Mouse (Mus musculus) brain, embryonic 14.5 days (tissue): ENCODE data around the gene Rras. TPM values are rescaled to one million over a fixed set of nuclear protein-coding genes. Genes with fewer than 3 reads are reported as not detected.

Source experiments
- DNase-seq: peaks from one replicate; pipeline ENCODE4 v3.0.0-alpha.2; 2011; ENCODE audit warnings: low read depth
- CTCF ChIP-seq: fragments of 200-500 bp; IDR thresholded peaks from 2 replicates; pipeline ENCODE4 v1.5.1; 2012; ENCODE audit warnings: inconsistent platforms, mild to moderate bottlenecking, moderate library complexity, borderline replicate concordance; ENCODE audit not compliant: insufficient read depth, insufficient read length; ENCODE audit errors: extremely low read depth
- POLR2A ChIP-seq: fragments of 200-500 bp; IDR thresholded peaks from 2 replicates; pipeline ENCODE4 v1.6.1; 2012; ENCODE audit warnings: mild to moderate bottlenecking, inconsistent platforms, borderline replicate concordance; ENCODE audit not compliant: poor library complexity, insufficient read depth, insufficient read length, severe bottlenecking; ENCODE audit errors: extremely low read depth
- polyA plus RNA-seq: library from polyadenylated mRNA; depleted of rRNA; stranded (reverse); fragments of >200 nt; gene quantifications from 2 replicates; pipeline ENCODE4 v1.2.3, GENCODE M21; 2012

Rras gene
- polyA plus RNA-seq, 1 experiment = 18.2 TPM

DNA sequence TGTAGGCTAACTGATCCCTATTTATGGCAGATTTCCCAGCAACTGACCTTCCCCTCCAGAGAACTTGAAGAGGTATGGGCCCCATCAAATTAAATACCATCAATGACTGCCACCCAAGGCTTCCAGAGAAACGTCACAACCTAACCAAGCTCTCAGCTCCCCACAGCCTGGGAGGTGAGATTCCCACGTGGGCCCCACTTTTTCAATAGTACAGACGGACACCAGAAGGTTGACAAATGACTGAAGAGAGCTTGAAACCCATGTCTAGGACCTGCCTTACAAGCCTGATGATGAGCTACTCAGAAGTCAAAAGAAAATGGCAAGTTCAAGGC is 33.0 kb upstream of the Rras start:
- no peak for DNase-seq
- no peak for TF ChIP-seq POLR2A
- TF ChIP-seq CTCF = no peak

DNA sequence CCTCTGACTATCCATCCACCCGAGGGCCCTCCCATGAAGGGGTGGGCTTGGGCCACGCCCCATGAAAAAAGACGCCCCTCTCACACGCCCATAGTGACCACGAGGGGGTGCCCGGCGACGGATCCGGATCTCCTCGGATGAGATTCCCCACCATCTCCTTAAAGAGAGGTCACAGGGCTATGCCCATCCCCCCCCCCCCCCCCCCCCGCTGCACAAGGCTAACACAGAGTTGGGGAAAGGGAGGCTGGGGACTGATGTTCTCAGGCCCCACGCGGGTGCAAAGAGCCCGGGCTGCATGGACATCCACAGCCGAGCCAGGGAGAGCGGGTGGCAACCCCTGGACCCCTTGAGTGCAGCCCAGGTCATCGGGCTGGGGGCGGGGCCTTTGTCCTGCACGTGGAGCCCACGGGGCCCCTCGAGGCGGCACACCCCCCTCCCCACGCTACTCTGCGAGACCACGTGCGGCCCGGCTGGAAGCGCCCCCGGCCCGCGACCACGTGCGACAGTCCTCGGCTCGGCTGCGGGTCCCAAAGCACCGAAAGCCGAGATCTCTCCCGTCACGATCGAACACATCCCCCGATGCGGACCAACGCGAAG is 32.1 kb upstream of the Rras start:
- peak; percentile 81 for DNase-seq
- TF ChIP-seq CTCF (peak; percentile 47; the same call in 1 of the 2 replicates), POLR2A (no peak)

DNA sequence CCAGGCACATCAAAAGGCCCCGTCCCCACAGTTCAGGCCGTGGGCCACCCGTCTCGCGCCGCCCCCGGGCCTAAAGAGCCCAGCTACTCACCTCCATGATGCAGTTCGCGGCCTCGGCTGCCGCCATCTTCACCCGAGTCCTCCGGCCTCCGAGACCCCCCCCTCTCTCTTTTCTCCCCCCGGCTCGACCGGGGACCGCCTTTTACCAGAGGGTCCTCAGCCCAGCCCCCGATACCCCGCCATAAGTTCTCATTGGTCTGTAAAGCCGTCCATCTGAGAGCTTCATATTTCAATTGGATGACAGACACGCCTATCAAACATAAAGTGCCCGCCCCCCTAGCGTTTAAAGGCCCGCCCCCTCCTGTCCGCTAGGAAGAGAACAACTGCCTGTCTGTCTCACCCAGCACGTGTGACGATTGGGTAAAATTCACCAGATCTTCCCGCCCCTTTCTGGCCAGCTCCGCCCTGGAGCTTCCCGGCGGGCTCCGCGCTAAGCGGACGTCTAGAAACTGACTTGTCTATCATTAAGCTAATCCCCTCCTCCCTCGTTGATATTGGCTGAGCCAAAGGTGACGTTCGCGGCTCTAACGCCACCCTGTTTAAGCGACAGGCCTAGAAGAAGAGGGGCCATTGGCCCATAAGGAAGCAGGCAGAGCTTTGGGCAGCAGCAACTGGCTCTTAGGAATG is 31.4 kb upstream of the Rras start, which contains the start of gene Prmt1:
TSS of gene Prmt1 (minus strand) at position 377 of the 687 bp plus-strand sequence.
- DNase-seq = peak; percentile 100
- TF ChIP-seq POLR2A = peak; percentile 86; the same call in 1 of the 2 replicates
- TF ChIP-seq CTCF = no peak

DNA sequence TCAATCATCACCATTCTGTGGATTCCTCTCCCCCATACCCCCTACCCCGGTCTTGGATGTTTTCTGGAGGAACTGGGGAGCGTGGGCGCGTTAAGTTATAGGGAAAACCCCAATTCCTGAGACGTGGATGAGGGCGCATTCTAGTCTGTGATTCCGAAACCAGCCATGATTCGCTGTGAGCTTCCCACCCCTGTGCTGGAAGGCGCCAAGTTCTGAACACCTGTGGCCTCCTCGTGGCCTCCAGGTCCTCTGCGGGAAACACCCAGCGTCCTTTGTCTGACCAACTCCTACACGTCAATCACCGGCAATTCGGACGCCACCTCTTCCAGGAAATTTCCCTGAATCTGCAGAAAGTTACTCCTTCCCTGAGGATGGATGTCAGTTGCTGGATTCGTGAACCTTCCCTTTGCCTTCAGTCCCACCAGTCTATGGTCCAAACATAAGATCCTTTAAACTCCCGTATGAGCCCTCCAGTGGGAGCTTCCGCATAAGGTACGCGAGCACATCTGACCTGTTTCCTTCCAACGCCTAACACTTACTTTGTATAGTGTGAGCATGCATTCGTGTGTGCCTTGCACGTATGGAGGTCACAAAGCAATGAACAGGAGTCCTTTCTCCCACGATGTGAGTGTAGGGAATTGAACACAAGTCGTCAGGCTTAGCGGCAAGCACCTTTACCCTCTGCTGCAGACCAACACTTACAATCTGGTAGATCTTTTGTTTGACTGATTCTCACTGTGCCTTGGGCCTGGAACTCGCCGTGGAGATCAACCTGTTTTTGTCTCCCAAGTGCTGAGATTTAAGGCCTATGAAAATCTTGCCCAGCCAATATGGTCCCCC is 30.7 kb upstream of the Rras start:
- TF ChIP-seq POLR2A (peak; percentile 41; the same call in 1 of the 2 replicates), CTCF (no peak)
- DNase-seq = no peak

DNA sequence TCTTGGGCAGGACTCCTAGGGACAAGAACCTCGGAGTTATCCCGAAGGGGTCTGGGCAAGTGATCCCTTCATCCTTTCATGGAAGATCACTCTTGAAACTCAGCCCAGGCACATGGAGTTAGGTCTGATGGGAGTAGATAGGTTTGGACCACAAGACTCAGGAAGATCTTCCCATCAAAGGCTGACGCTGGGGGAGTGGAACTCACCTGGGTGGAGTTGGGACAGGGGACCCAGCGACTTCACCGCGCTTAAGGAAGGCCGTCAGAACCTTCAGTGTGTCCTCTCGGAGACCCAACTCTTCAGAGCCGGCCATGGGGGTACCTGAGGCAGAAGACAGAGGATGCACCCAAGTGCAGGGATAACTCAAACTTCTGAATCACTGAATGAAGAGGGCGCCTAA is 21.1 kb upstream of the Rras start:
- no peak for TF ChIP-seq POLR2A
- TF ChIP-seq CTCF = no peak
- DNase-seq = no peak

DNA sequence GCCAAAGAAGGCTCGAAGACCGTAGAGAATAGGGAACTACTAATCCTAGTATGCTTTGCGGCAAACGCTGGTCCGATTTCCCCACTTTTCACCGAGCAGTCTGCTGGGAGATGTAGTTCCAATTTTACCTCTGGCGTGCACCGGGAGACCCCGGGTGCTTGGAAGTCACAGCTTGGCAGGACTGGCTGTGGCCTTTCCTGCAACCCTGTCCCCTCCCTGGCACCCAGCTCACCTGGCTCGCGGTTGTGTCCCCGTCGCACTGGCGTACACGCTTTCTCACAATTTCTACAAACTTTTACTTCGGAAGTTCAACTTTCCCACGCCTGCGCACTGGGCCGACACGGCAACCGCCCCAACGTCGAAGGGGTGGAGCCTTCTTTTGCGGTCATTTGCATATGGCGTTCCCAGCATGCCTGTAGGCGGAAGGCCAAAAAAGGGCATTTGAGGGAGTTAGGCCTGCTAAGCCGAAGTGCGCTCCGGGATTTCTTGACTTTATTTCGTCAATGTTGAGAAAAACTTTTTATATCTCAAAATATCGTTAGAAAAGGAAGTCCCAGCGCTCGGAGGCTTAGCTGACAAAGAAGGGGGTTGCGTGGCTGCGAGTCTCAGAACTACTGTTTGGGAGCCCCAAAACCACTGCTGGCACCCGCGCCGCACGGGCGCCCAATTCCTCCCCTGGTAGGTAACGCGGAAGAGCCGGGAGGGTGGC is 20.4 kb upstream of the Rras start, which contains the start of gene Irf3:
TSS of gene Irf3 (plus strand) at position 418 of the 709 bp plus-strand sequence.
- peak; percentile 98 for DNase-seq

DNA sequence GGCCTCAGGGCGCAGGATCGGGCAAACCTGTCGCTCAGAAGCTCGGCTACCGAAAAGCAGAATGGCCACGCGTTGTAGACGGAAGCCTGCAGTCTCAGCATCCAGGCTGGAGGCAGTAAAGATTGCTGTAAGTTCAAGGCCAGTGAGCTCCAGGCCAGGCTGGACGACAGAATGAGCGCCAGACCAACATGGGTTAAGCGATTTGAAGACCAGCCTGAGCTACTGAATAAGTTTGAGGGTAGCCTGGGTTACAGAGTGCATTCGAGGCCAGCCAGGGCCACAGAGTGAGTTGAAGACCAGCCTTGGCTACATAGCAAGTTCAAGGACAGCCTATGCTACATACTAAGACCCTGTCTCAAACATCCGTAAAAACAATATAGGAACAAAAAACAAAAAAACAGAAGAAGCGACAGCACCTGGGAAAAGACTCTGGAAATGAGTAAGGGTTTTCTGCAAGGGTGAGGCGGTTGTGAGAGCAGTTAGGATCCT is 19.8 kb upstream of the Rras start:
- no peak for DNase-seq

More for the DNA sequence above, 20.4 kb upstream of the Rras start, which contains the start of gene Irf3:
- TF ChIP-seq CTCF (no peak), POLR2A (no peak)

DNA sequence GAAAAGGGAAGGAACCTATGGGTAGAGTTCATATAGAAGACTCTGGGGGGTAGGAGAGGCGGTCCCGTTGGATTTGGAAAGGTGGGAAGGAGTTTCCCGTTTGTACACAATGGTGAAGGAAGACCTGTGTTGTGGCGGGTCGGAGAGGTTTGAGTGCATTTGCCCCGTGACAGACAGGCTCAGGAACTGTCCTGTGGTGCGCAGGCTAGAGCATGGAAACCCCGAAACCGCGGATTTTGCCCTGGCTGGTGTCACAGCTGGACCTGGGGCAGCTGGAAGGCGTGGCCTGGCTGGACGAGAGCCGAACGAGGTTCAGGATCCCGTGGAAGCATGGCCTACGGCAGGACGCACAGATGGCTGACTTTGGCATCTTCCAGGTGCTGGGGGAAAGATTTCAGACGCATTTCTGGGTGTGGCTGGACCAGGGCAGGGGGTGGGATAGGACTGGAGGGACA is 19.2 kb upstream of the Rras start, which contains the start of gene Bcl2l12:
TSS of gene Bcl2l12 (minus strand) at position 212 of the 455 bp plus-strand sequence.
- DNase-seq = peak; percentile 43
- no peak for TF ChIP-seq CTCF
- TF ChIP-seq POLR2A = no peak

More for the DNA sequence above, 19.8 kb upstream of the Rras start:
- TF ChIP-seq CTCF (no peak), POLR2A (no peak)

DNA sequence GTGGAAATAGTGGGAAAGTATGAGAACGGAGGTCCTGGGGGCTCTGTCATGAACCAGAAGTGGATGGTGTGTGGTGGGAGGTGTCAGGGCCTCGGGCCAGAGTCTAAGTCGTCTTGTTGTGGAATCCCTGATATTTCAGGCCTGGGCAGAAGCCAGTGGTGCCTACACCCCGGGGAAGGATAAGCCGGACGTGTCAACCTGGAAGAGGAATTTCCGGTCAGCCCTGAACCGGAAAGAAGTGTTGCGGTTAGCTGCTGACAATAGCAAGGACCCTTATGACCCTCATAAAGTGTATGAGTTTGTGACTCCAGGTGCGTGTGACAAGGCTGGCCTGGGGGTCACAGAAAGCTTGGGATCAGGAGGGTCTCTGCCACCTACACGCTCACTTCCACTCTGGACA is 18.0 kb upstream of the Rras start:
- TF ChIP-seq POLR2A (no peak), CTCF (no peak)
- no peak for DNase-seq

DNA sequence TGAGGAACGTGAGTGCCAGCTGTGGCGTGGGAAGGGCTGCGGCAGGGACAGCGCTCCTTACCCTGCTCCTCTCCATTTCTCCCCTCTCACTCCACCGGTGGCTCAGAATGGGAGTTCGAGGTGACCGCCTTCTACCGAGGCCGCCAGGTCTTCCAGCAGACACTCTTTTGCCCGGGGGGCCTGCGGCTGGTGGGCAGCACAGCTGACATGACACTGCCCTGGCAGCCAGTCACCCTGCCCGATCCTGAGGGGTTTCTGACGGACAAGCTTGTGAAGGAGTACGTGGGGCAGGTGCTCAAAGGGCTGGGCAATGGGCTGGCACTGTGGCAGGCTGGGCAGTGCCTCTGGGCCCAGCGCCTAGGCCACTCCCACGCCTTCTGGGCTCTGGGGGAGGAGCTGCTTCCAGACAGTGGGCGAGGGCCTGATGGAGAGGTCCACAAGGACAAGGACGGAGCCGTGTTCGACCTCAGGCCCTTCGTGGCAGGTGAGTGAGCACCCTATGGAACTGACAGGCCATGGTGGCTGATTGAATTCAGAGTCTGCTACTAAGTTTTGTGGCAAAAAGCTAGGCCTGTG is 17.1 kb upstream of the Rras start:
- TF ChIP-seq CTCF = no peak
- no peak for TF ChIP-seq POLR2A
- DNase-seq = no peak
